Mouse (Mus musculus) embryonic fibroblast, embryonic 13.5 days (primary cell): ENCODE results near the gene Tob2.

Experiments used
- CTCF ChIP-seq: IDR thresholded peaks from 2 replicates; pipeline ENCODE4 v1.5.1; 2011; ENCODE audit warnings: mild to moderate bottlenecking, control low read depth, low read length, moderate library complexity, borderline replicate concordance; ENCODE audit not compliant: insufficient read depth
- POLR2A ChIP-seq: IDR thresholded peaks from 2 replicates; pipeline ENCODE4 v1.6.1; 2011; ENCODE audit warnings: low read depth, mild to moderate bottlenecking, control low read depth, low read length, moderate library complexity

- TF ChIP-seq POLR2A (no peak), CTCF (no peak)
These were observed 30.0 kb downstream of the Tob2 start for GRCm38 (mm10) chr15:81828426-81829207.
